Mouse (Mus musculus): ENCODE results near the gene Tbce. TPM values are rescaled to one million over a fixed set of nuclear protein-coding genes. Genes with fewer than 3 reads are reported as not detected.
A peak's percentile ranks its signal among the peaks of the same experiment; 100 is the strongest.
"Not testable (repeated sequence)": the region's sequence is repeated elsewhere in the genome, so short reads cannot be mapped to it uniquely, and the experiment has no call there.

Tbce gene
- total RNA-seq, 2 experiments from 2014 or later = 60.1 to 66.9 TPM

- no peak for DNase-seq (ENCODE audit: low spot score in 2 of 2)
- intact Hi-C loops (cut with DNase I) = no loop called here
These were observed 46.4 kb downstream of the Tbce start for GRCm38 (mm10) chr13:13993041-13993440.

- DNase-seq (ENCODE audit: low spot score in 2 of 2) = no peak
- intact Hi-C loops (cut with DNase I) = no loop called here
These were observed 49.0 kb downstream of the Tbce start for GRCm38 (mm10) chr13:13990391-13990790.

GRCm38 (mm10) chr13:13989135-13989534 is 50.3 kb downstream of the Tbce start:
- DNase-seq (ENCODE audit: low spot score in 2 of 2) = no peak
- intact Hi-C loops (cut with DNase I) = no loop called here

GRCm38 (mm10) chr13:13983523-13983922 is 55.9 kb downstream of the Tbce start:
- DNase-seq (ENCODE audit: low spot score in 2 of 2) = no peak
- intact Hi-C loops (cut with DNase I) = no loop called here

GRCm38 (mm10) chr13:13981842-13982241 is 57.6 kb downstream of the Tbce start:
- DNase-seq (ENCODE audit: low spot score in 2 of 2); intact Hi-C loops (cut with DNase I): not testable (repeated sequence)

- intact Hi-C loops (cut with DNase I) = no loop called here
- DNase-seq (ENCODE audit: low spot score in 2 of 2) = no peak
These were observed 69.6 kb downstream of the Tbce start for GRCm38 (mm10) chr13:13969796-13970195.

GRCm38 (mm10) chr13:13968629-13969111 is 70.8 kb downstream of the Tbce start:
- intact Hi-C loops (cut with DNase I) = no loop called here

GRCm38 (mm10) chr13:13966172-13966571 is 73.3 kb downstream of the Tbce start:
- no peak for DNase-seq (ENCODE audit: low spot score in 2 of 2)
- intact Hi-C loops (cut with DNase I) = no loop called here

More at GRCm38 (mm10) chr13:13968629-13969111, 70.8 kb downstream of the Tbce start:
- peak; percentile 26 to 69 for DNase-seq (ENCODE audit: low spot score in 2 of 2)

GRCm38 (mm10) chr13:13965388-13965964 is 74.0 kb downstream of the Tbce start:
- intact Hi-C loops (cut with DNase I) = no loop called here
- no peak for DNase-seq (ENCODE audit: low spot score in 2 of 2)

GRCm38 (mm10) chr13:13961046-13961445 is 78.4 kb downstream of the Tbce start:
- DNase-seq (ENCODE audit: low spot score in 2 of 2) = no peak
- intact Hi-C loops (cut with DNase I) = no loop called here

- no peak for DNase-seq (ENCODE audit: low spot score in 2 of 2)
- intact Hi-C loops (cut with DNase I) = no loop called here
These were observed 79.2 kb downstream of the Tbce start for GRCm38 (mm10) chr13:13960211-13960610.

GRCm38 (mm10) chr13:13956686-13957085 is 82.8 kb downstream of the Tbce start:
- intact Hi-C loops (cut with DNase I) = no loop called here

GRCm38 (mm10) chr13:13954931-13955330 is 84.5 kb downstream of the Tbce start:
- peak; percentile 18 to 24 for DNase-seq (ENCODE audit: low spot score in 2 of 2)
- intact Hi-C loops (cut with DNase I) = loop anchor here (5.0 kb wide), 1 partner anchor 82 kb away; the partner anchor contains the start of gene Tbce

More at GRCm38 (mm10) chr13:13956686-13957085, 82.8 kb downstream of the Tbce start:
- DNase-seq (ENCODE audit: low spot score in 2 of 2) = no peak

- intact Hi-C loops (cut with DNase I) = loop anchor here (5.0 kb wide), 1 partner anchor 83 kb away; the partner anchor contains the start of gene Tbce
- DNase-seq (ENCODE audit: low spot score in 2 of 2) = peak; percentile 97 to 98
These were observed 85.3 kb downstream of the Tbce start, which contains the start of gene B3galnt2 for GRCm38 (mm10) chr13:13953874-13954832. TSS of gene B3galnt2 (plus strand) at chr13:13954469.

Other genes with a start within 250 kb of the Tbce start
- gene B3galnt2, start 85.2 kb downstream of the Tbce start, total RNA-seq (2021) = 10 to 100 TPM; 11.1 to 12.7 TPM
- 10 to 100 TPM; 38.7 to 43.4 TPM for gene Arid4b, start 23.6 kb upstream of the Tbce start, total RNA-seq (2021)
- gene Ggps1, start 23.9 kb upstream of the Tbce start, total RNA-seq (2021) = 10 to 100 TPM; 48.3 to 54.1 TPM

Data from left cerebral cortex, postnatal 14 days (tissue).